Mouse (Mus musculus): ENCODE results near the gene A530016L24Rik. TPM values are rescaled to one million over a fixed set of nuclear protein-coding genes. Genes with fewer than 3 reads are reported as not detected.

Gene A530016L24Rik
- polyA plus RNA-seq (2014; fragmentation: Nextera tagmentation; extraction: Ambion mirVana) = 0.09 and 0.12 TPM in 2 replicates

DNA sequence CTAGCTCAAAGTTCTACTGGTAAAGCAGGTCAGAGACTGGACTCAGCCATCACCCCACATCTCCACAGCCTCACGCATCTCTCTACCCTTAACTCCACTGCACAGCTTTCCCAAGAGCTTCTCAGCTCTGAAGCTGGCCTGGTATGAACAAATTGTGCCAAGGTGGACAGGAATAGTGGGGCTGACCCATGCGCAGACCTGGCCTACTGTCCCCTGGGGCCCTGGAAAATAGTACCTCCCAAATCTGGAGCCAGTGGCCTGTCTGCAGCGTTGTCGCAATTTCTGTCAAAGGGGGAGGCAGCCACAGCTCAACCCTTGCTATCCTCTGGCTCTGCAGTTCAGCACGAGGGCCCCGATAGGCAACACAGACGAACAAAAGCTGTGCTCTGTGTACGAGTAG is at the start of gene A530016L24Rik:
Gene A530016L24Rik, plus strand, starts transcription at position 315 of the 400 bp plus-strand sequence.
- Histone ChIP-seq H3K4me3 (ENCODE audit: low read depth, low read length) (no peak within 1 kb of the TSS), H3K36me3 (ENCODE audit: control insufficient read depth, insufficient read depth, low read length) (no peaks in the 10 kb centered on the region), H3K9me3 (replicated peaks; ENCODE audit: control insufficient read depth, low read length) (no peaks in the 10 kb centered on the region), H3K4me2 (ENCODE audit: low read length) (no peak within 1 kb of the TSS), H3K27ac (ENCODE audit: low read depth, low read length) (no peak within 1 kb of the TSS), H3K9ac (ENCODE audit: low read length) (no peak within 1 kb of the TSS), H3K4me1 (ENCODE audit: control insufficient read depth, insufficient read depth, low read length) (peaks cover 3% of the 10 kb centered on the region), H3K27me3 (replicated peaks; ENCODE audit: control insufficient read depth, insufficient read depth, low read length) (no peaks in the 10 kb centered on the region)
- WGBS = 80% methylated on average over 8 of the region's 8 CpGs
- no peak for DNase-seq (ENCODE audit: low spot score)
- no peak for ATAC-seq

GRCm38 (mm10) chr12:112439993-112440392 is 49.3 kb upstream of the A530016L24Rik start:
- H3K27ac ChIP-seq (ENCODE audit: low read depth, low read length) = no peak overlapping the region
- 0 out of 2 replicates have a peak, but pooled peaks cover 3% of the 10 kb centered on the region for H3K9me3 ChIP-seq (replicated peaks; ENCODE audit: control insufficient read depth, low read length)
- no peak overlapping the region for H3K4me2 ChIP-seq (ENCODE audit: low read length)
- 54% methylated on average over 1 of the region's 1 CpGs for WGBS
- no peaks in the 10 kb centered on the region for H3K36me3 ChIP-seq (ENCODE audit: control insufficient read depth, insufficient read depth, low read length)
- ATAC-seq (no peak; the same call in 1 of the 2 replicates), DNase-seq (ENCODE audit: low spot score) (no peak)
- no peak overlapping the region for H3K4me3 ChIP-seq (ENCODE audit: low read depth, low read length)
- H3K4me1 ChIP-seq (ENCODE audit: control insufficient read depth, insufficient read depth, low read length) = peaks cover 19% of the 10 kb centered on the region
- H3K9ac ChIP-seq (ENCODE audit: low read length) = no peak overlapping the region
- H3K27me3 ChIP-seq (replicated peaks; ENCODE audit: control insufficient read depth, insufficient read depth, low read length) = no peaks in the 10 kb centered on the region

GRCm38 (mm10) chr12:112449144-112449827 is 40.0 kb upstream of the A530016L24Rik start:
- ATAC-seq (peak; percentile 73), DNase-seq (ENCODE audit: low spot score) (peak; percentile 79)
- Histone ChIP-seq H3K4me2 (ENCODE audit: low read length) (no peak overlapping the region), H3K4me3 (ENCODE audit: low read depth, low read length) (no peak overlapping the region), H3K36me3 (ENCODE audit: control insufficient read depth, insufficient read depth, low read length) (no peaks in the 10 kb centered on the region), H3K9me3 (replicated peaks; ENCODE audit: control insufficient read depth, low read length) (peaks cover 4% of the 10 kb centered on the region; the same call in 1 of the 2 replicates), H3K27ac (ENCODE audit: low read depth, low read length) (peak overlapping the region; percentile 74), H3K27me3 (replicated peaks; ENCODE audit: control insufficient read depth, insufficient read depth, low read length) (no peaks in the 10 kb centered on the region), H3K9ac (ENCODE audit: low read length) (peak overlapping the region; percentile 29; the same call in 1 of the 2 replicates), H3K4me1 (ENCODE audit: control insufficient read depth, insufficient read depth, low read length) (peaks cover 17% of the 10 kb centered on the region)
- 24% methylated on average over 18 of the region's 18 CpGs for WGBS

DNA sequence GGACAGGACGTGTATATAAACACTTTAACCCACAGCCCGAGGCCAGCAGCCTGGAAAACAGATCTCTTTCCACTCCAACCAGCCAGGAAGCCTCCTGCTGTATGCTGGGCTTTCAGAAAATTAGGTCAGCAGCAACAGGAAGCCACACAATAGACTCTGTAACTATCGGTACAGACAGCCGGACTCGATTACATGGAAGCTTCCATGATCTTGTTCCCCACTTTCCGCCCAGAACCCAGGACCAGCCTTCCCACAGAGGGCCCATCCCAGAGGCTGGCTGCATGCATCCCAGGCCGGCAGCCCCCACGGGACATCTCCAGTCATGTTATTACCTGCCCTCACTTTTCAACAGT is 39.4 kb upstream of the A530016L24Rik start:
- Histone ChIP-seq H3K9me3 (replicated peaks; ENCODE audit: control insufficient read depth, low read length) (peaks cover 4% of the 10 kb centered on the region; the same call in 1 of the 2 replicates), H3K36me3 (ENCODE audit: control insufficient read depth, insufficient read depth, low read length) (no peaks in the 10 kb centered on the region), H3K9ac (ENCODE audit: low read length) (peak overlapping the region; percentile 29; the same call in 1 of the 2 replicates), H3K27ac (ENCODE audit: low read depth, low read length) (peak overlapping the region; percentile 74), H3K27me3 (replicated peaks; ENCODE audit: control insufficient read depth, insufficient read depth, low read length) (no peaks in the 10 kb centered on the region), H3K4me1 (ENCODE audit: control insufficient read depth, insufficient read depth, low read length) (peaks cover 17% of the 10 kb centered on the region), H3K4me2 (ENCODE audit: low read length) (no peak overlapping the region), H3K4me3 (ENCODE audit: low read depth, low read length) (no peak overlapping the region)
- DNase-seq (ENCODE audit: low spot score) = no peak
- 46% methylated on average over 8 of the region's 8 CpGs for WGBS
- peak; percentile 25 for ATAC-seq

DNA sequence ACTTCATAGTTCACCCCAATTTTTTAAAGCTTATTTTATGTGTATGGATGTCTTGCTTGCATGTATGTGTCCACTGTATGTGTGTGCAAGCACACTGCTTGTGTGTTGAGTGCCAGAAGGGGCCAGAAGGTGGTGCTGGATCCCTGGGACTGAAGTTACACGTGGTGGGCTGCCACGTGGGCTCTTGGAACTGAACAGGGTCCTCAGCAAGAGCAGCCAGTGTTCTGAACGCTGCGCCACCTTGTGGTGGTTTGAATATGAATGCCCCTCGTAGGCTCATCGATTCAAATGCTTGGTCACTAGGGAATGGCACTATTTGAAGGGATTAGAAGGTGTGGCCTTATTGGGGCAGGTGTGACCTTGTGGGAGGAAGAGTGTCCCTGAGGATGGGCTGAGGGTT is 38.4 kb upstream of the A530016L24Rik start:
- H3K4me1 ChIP-seq (ENCODE audit: control insufficient read depth, insufficient read depth, low read length) = peaks cover 17% of the 10 kb centered on the region
- WGBS = 24% methylated on average over 6 of the region's 6 CpGs
- ATAC-seq (peak; percentile 35; the same call in 1 of the 2 replicates), DNase-seq (ENCODE audit: low spot score) (peak; percentile 77)
- H3K36me3 ChIP-seq (ENCODE audit: control insufficient read depth, insufficient read depth, low read length) = no peaks in the 10 kb centered on the region
- H3K4me2 ChIP-seq (ENCODE audit: low read length) = no peak overlapping the region
- H3K9me3 ChIP-seq (replicated peaks; ENCODE audit: control insufficient read depth, low read length) = peaks cover 3% of the 10 kb centered on the region; the same call in 1 of the 2 replicates
- H3K9ac ChIP-seq (ENCODE audit: low read length) = no peak overlapping the region
- H3K27me3 ChIP-seq (replicated peaks; ENCODE audit: control insufficient read depth, insufficient read depth, low read length) = no peaks in the 10 kb centered on the region
- no peak overlapping the region for H3K27ac ChIP-seq (ENCODE audit: low read depth, low read length)
- no peak overlapping the region for H3K4me3 ChIP-seq (ENCODE audit: low read depth, low read length)

GRCm38 (mm10) chr12:112451381-112451780 is 37.9 kb upstream of the A530016L24Rik start:
- Histone ChIP-seq H3K9me3 (replicated peaks; ENCODE audit: control insufficient read depth, low read length) (no peaks in the 10 kb centered on the region), H3K27me3 (replicated peaks; ENCODE audit: control insufficient read depth, insufficient read depth, low read length) (no peaks in the 10 kb centered on the region), H3K4me2 (ENCODE audit: low read length) (no peak overlapping the region), H3K27ac (ENCODE audit: low read depth, low read length) (no peak overlapping the region), H3K9ac (ENCODE audit: low read length) (no peak overlapping the region), H3K4me1 (ENCODE audit: control insufficient read depth, insufficient read depth, low read length) (peaks cover 17% of the 10 kb centered on the region), H3K4me3 (ENCODE audit: low read depth, low read length) (no peak overlapping the region), H3K36me3 (ENCODE audit: control insufficient read depth, insufficient read depth, low read length) (no peaks in the 10 kb centered on the region)
- DNase-seq (ENCODE audit: low spot score) (no peak), ATAC-seq (no peak)
- 90% methylated on average over 1 of the region's 1 CpGs for WGBS

DNA sequence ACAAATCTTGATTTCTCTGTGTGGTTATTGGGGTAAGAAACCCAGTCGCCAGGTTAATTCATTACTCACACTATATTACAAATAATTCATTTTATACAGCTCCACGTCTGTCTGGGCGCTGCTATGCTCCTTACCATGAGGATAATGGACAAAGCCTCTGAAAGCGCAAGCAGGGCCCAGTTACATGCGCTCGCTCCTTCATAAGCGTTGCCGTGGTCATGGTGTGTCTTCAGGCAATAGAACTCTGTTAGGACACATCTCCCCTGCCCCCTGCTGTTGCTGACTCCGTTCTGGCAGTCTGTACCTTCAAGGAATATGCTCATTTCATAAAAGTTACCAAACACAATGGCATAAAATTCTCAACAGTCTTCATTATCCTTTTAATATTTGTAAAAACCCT is 37.4 kb upstream of the A530016L24Rik start:
- H3K9ac ChIP-seq (ENCODE audit: low read length) = no peak overlapping the region
- peaks cover 17% of the 10 kb centered on the region for H3K4me1 ChIP-seq (ENCODE audit: control insufficient read depth, insufficient read depth, low read length)
- ATAC-seq = no peak
- no peaks in the 10 kb centered on the region for H3K36me3 ChIP-seq (ENCODE audit: control insufficient read depth, insufficient read depth, low read length)
- H3K4me2 ChIP-seq (ENCODE audit: low read length) = no peak overlapping the region
- WGBS = 88% methylated on average over 9 of the region's 9 CpGs
- H3K4me3 ChIP-seq (ENCODE audit: low read depth, low read length) = no peak overlapping the region
- DNase-seq (ENCODE audit: low spot score) = no peak
- no peaks in the 10 kb centered on the region for H3K9me3 ChIP-seq (replicated peaks; ENCODE audit: control insufficient read depth, low read length)
- no peaks in the 10 kb centered on the region for H3K27me3 ChIP-seq (replicated peaks; ENCODE audit: control insufficient read depth, insufficient read depth, low read length)
- no peak overlapping the region for H3K27ac ChIP-seq (ENCODE audit: low read depth, low read length)

- ATAC-seq (no peak), DNase-seq (ENCODE audit: low spot score) (no peak)
- no peaks in the 10 kb centered on the region for H3K36me3 ChIP-seq (ENCODE audit: control insufficient read depth, insufficient read depth, low read length)
- 86% methylated on average over 6 of the region's 6 CpGs for WGBS
- no peaks in the 10 kb centered on the region for H3K27me3 ChIP-seq (replicated peaks; ENCODE audit: control insufficient read depth, insufficient read depth, low read length)
- no peak overlapping the region for H3K4me3 ChIP-seq (ENCODE audit: low read depth, low read length)
- no peak overlapping the region for H3K27ac ChIP-seq (ENCODE audit: low read depth, low read length)
- no peak overlapping the region for H3K9ac ChIP-seq (ENCODE audit: low read length)
- no peaks in the 10 kb centered on the region for H3K9me3 ChIP-seq (replicated peaks; ENCODE audit: control insufficient read depth, low read length)
- H3K4me2 ChIP-seq (ENCODE audit: low read length) = no peak overlapping the region
- H3K4me1 ChIP-seq (ENCODE audit: control insufficient read depth, insufficient read depth, low read length) = peaks cover 15% of the 10 kb centered on the region
Measured at GRCm38 (mm10) chr12:112456144-112456713, 33.0 kb upstream of the A530016L24Rik start.

DNA sequence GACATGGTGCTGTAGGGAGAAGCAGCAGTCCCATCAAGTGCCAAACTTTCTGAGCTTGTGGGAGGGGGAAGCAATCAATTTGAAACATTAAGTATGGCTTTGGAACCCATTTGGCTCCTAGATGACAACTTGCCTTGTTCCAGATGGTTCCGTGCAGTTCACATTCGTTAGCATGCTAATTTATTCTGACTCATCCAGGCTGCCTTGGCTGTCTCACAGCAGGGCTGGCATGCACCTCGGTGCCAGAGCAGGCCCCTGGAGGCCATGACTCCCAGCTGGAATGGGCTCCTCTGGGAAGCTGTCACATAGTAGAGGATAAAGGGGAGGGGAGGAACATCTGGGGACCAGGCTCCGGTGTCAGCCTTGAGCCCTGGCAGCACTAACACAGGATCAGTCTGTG is 31.4 kb upstream of the A530016L24Rik start:
- Histone ChIP-seq H3K27me3 (replicated peaks; ENCODE audit: control insufficient read depth, insufficient read depth, low read length) (no peaks in the 10 kb centered on the region), H3K4me1 (ENCODE audit: control insufficient read depth, insufficient read depth, low read length) (peaks cover 15% of the 10 kb centered on the region), H3K36me3 (ENCODE audit: control insufficient read depth, insufficient read depth, low read length) (no peaks in the 10 kb centered on the region), H3K27ac (ENCODE audit: low read depth, low read length) (peak overlapping the region; percentile 71; the same call in 1 of the 2 replicates), H3K4me3 (ENCODE audit: low read depth, low read length) (no peak overlapping the region), H3K9me3 (replicated peaks; ENCODE audit: control insufficient read depth, low read length) (no peaks in the 10 kb centered on the region), H3K9ac (ENCODE audit: low read length) (0 out of 2 replicates have a peak overlapping the region, but pooled peaks have one; percentile 3), H3K4me2 (ENCODE audit: low read length) (no peak overlapping the region)
- DNase-seq (ENCODE audit: low spot score) (peak; percentile 97), ATAC-seq (peak; percentile 97)
- 7% methylated on average over 4 of the region's 4 CpGs for WGBS
